Mouse (Mus musculus) effector memory CD4-positive, alpha-beta T cell, adult 5 months (primary cell): ENCODE measurements around the gene Gm6793. TPM values are rescaled to one million over a fixed set of nuclear protein-coding genes. Genes with fewer than 3 reads are reported as not detected.

Experiments
- polyA plus RNA-seq: library from polyadenylated mRNA; unstranded; fragments of 100-300 nt; shearing (Covaris generic); gene quantifications from one replicate; pipeline ENCODE4 v1.2.1, GENCODE M21; 2017

Gene Gm6793
- polyA plus RNA-seq = 1.5 TPM

DNA sequence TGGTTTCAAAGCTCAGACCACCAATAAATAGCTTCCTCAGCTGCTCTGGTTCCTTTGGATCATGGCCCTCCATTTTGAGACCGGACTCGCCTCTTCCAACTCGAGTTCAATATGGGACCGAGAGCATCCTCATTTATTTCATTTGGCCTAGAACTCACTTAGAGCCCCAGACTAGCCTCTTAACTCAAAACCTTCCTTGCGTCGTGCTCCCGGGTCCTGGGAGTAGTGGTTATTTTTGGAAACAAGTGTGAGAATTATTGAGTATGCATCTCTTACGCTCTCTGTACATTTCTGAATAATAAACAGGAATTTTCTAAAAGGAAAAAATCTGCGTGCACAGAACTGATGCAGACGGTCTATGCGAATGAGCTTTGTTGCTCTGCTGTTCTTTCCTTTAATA is at the start of gene Gm6793:
Gene Gm6793 (minus strand): TSS at position 101 of the 400 bp plus-strand sequence.

DNA sequence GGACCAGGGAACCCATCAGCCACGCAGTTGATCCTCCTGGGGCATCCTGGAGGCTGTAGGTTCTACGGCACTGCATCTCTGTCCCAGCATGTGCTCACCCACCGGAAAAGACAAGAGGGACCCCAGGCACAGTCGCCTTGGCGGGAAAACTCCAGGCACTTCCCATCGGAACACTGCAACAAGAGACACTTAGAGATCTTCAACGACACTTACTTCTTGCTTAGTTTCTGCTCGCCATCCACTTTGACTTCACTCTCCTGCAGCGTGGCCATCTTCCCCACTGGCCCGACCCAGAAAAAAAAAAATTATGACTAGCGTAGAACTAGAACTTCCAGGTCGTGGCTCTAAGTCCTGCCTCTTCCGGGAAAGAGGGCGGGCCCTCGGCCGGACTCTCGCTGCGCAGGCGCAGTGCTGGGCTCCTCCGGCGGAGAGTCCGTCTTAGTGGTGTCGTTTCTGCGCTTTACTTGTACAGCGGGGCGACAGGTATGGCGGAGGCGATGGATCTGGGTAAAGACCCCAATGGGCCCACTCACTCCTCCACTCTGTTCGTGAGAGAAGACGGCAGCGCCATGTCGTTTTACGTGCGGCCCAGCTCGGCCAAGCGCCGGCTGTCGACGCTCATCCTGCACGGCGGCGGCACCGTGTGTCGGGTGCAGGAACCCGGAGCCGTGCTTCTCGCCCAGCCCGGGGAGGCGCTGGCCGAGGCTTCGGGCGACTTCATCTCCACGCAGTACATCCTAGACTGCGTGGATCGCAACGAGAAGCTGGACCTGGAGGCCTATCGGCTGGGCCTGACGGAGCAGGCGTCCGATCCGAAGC is 3.6 kb downstream of the Gm6793 start, which contains the start of the genes Kars and Terf2ip:
Gene Kars (minus strand): TSS at position 327 of the 819 bp plus-strand sequence.
Gene Terf2ip (plus strand): TSS at position 402 of the 819 bp plus-strand sequence.

GRCm38 (mm10) chr8:111992013-111992702 is 22.7 kb downstream of the Gm6793 start, which contains the start of gene Adat1:
Gene Adat1 (minus strand): TSS chr8:111992302.

Other genes starting within 250 kb of the Gm6793 start
- 53.4 TPM for gene Cfdp1, start 160.7 kb downstream of the Gm6793 start, polyA plus RNA-seq
- gene Tmem170, start 138.3 kb downstream of the Gm6793 start, polyA plus RNA-seq = 1.4 TPM
- gene Chst5, start 104.6 kb downstream of the Gm6793 start, polyA plus RNA-seq = not detected
- gene Tmem231, start 81.2 kb downstream of the Gm6793 start, polyA plus RNA-seq = 1.0 TPM
- gene Gabarapl2, start 74.3 kb downstream of the Gm6793 start, polyA plus RNA-seq = 279 TPM
- gene Adat1, start 22.7 kb downstream of the Gm6793 start, polyA plus RNA-seq = 4.3 TPM
- 73.6 TPM for gene Kars, start 3.7 kb downstream of the Gm6793 start, polyA plus RNA-seq
- 16.3 TPM for gene Terf2ip, start 3.6 kb downstream of the Gm6793 start, polyA plus RNA-seq